Mouse (Mus musculus): ENCODE measurements around the gene Xirp1. TPM values are rescaled to one million over a fixed set of nuclear protein-coding genes. Genes with fewer than 3 reads are reported as not detected.
A peak's percentile ranks its signal among the peaks of the same experiment; 100 is the strongest.

Gene Xirp1
- polyA plus RNA-seq, 1 experiment from 2014 or later, result not detected

- no peaks in the 10 kb centered on the region for H3K9me3 ChIP-seq (replicated peaks; ENCODE audit: control insufficient read depth, low read length)
- H3K4me2 ChIP-seq (ENCODE audit: low read length), result no peak overlapping the region
- no peak overlapping the region for H3K9ac ChIP-seq (ENCODE audit: low read length)
- H3K4me3 ChIP-seq (ENCODE audit: low read depth, low read length), result no peak overlapping the region
- 0 out of 2 replicates have a peak, but pooled peaks cover 4% of the 10 kb centered on the region for H3K27me3 ChIP-seq (replicated peaks; ENCODE audit: control insufficient read depth, insufficient read depth, low read length)
- 81% methylated on average over 10 of the region's 10 CpGs for WGBS
- ATAC-seq (no peak), DNase-seq (ENCODE audit: low spot score) (no peak)
- no peak overlapping the region for H3K27ac ChIP-seq (ENCODE audit: low read depth, low read length)
- H3K36me3 ChIP-seq (ENCODE audit: control insufficient read depth, insufficient read depth, low read length), result no peaks in the 10 kb centered on the region
- H3K4me1 ChIP-seq (ENCODE audit: control insufficient read depth, insufficient read depth, low read length), result peaks cover 22% of the 10 kb centered on the region
Observed at GRCm38 (mm10) chr9:119985881-119986574, 37.4 kb downstream of the Xirp1 start.

- Histone ChIP-seq H3K27ac (ENCODE audit: low read depth, low read length) (no peak within 1 kb of the TSS), H3K4me2 (ENCODE audit: low read length) (peak within 1 kb of the TSS; percentile 92), H3K9ac (ENCODE audit: low read length) (peak within 1 kb of the TSS; percentile 66), H3K36me3 (ENCODE audit: control insufficient read depth, insufficient read depth, low read length) (no peaks in the 10 kb centered on the region), H3K9me3 (replicated peaks; ENCODE audit: control insufficient read depth, low read length) (no peaks in the 10 kb centered on the region), H3K27me3 (replicated peaks; ENCODE audit: control insufficient read depth, insufficient read depth, low read length) (0 out of 2 replicates have a peak, but pooled peaks cover 4% of the 10 kb centered on the region), H3K4me1 (ENCODE audit: control insufficient read depth, insufficient read depth, low read length) (peaks cover 23% of the 10 kb centered on the region), H3K4me3 (ENCODE audit: low read depth, low read length) (peak within 1 kb of the TSS; percentile 52)
- DNase-seq (ENCODE audit: low spot score), result no peak
- ATAC-seq, result no peak
- WGBS, result 11% methylated on average over 14 of the region's 14 CpGs
Observed at GRCm38 (mm10) chr9:119984536-119985011, 38.8 kb downstream of the Xirp1 start, which contains the start of gene Csrnp1. Csrnp1 (minus strand) TSS chr9:119984658.

- Histone ChIP-seq H3K9ac (ENCODE audit: low read length) (peak overlapping the region; percentile 66), H3K36me3 (ENCODE audit: control insufficient read depth, insufficient read depth, low read length) (no peaks in the 10 kb centered on the region), H3K4me2 (ENCODE audit: low read length) (peak overlapping the region; percentile 92), H3K27me3 (replicated peaks; ENCODE audit: control insufficient read depth, insufficient read depth, low read length) (0 out of 2 replicates have a peak, but pooled peaks cover 4% of the 10 kb centered on the region), H3K4me3 (ENCODE audit: low read depth, low read length) (peak overlapping the region; percentile 52), H3K4me1 (ENCODE audit: control insufficient read depth, insufficient read depth, low read length) (peaks cover 23% of the 10 kb centered on the region), H3K27ac (ENCODE audit: low read depth, low read length) (no peak overlapping the region), H3K9me3 (replicated peaks; ENCODE audit: control insufficient read depth, low read length) (no peaks in the 10 kb centered on the region)
- ATAC-seq, result peak; percentile 82
- peak; percentile 81 for DNase-seq (ENCODE audit: low spot score)
- WGBS, result 1% methylated on average over 59 of the region's 79 CpGs
Observed at GRCm38 (mm10) chr9:119983585-119984535, 39.5 kb downstream of the Xirp1 start.

- Histone ChIP-seq H3K9ac (ENCODE audit: low read length) (peak overlapping the region; percentile 66), H3K27me3 (replicated peaks; ENCODE audit: control insufficient read depth, insufficient read depth, low read length) (0 out of 2 replicates have a peak, but pooled peaks cover 4% of the 10 kb centered on the region), H3K4me2 (ENCODE audit: low read length) (peak overlapping the region; percentile 92), H3K36me3 (ENCODE audit: control insufficient read depth, insufficient read depth, low read length) (no peaks in the 10 kb centered on the region), H3K27ac (ENCODE audit: low read depth, low read length) (no peak overlapping the region), H3K4me3 (ENCODE audit: low read depth, low read length) (peak overlapping the region; percentile 52), H3K9me3 (replicated peaks; ENCODE audit: control insufficient read depth, low read length) (no peaks in the 10 kb centered on the region), H3K4me1 (ENCODE audit: control insufficient read depth, insufficient read depth, low read length) (peaks cover 25% of the 10 kb centered on the region)
- WGBS, result under 1% methylated on average over 40 of the region's 48 CpGs
- no peak for DNase-seq (ENCODE audit: low spot score)
- ATAC-seq, result no peak
Observed at GRCm38 (mm10) chr9:119982956-119983551, 40.3 kb downstream of the Xirp1 start.

GRCm38 (mm10) chr9:119982241-119982811 lies 41.1 kb downstream of the Xirp1 start:
- 4% methylated on average over 11 of the region's 11 CpGs for WGBS
- peaks cover 33% of the 10 kb centered on the region for H3K4me1 ChIP-seq (ENCODE audit: control insufficient read depth, insufficient read depth, low read length)

GRCm38 (mm10) chr9:119981183-119982179 lies 41.9 kb downstream of the Xirp1 start:
- Histone ChIP-seq H3K36me3 (ENCODE audit: control insufficient read depth, insufficient read depth, low read length) (no peaks in the 10 kb centered on the region), H3K9ac (ENCODE audit: low read length) (no peak overlapping the region; the same call in 1 of the 2 replicates)
- WGBS, result 3% methylated on average over 16 of the region's 16 CpGs

More at GRCm38 (mm10) chr9:119982241-119982811, 41.1 kb downstream of the Xirp1 start:
- Histone ChIP-seq H3K4me3 (ENCODE audit: low read depth, low read length) (peak overlapping the region; percentile 52), H3K9me3 (replicated peaks; ENCODE audit: control insufficient read depth, low read length) (no peaks in the 10 kb centered on the region), H3K9ac (ENCODE audit: low read length) (peak overlapping the region; percentile 66; the same call in 1 of the 2 replicates), H3K27ac (ENCODE audit: low read depth, low read length) (no peak overlapping the region; the same call in 1 of the 2 replicates), H3K36me3 (ENCODE audit: control insufficient read depth, insufficient read depth, low read length) (no peaks in the 10 kb centered on the region), H3K4me2 (ENCODE audit: low read length) (peak overlapping the region; percentile 92), H3K27me3 (replicated peaks; ENCODE audit: control insufficient read depth, insufficient read depth, low read length) (0 out of 2 replicates have a peak, but pooled peaks cover 4% of the 10 kb centered on the region)
- ATAC-seq, result peak; percentile 50
- DNase-seq (ENCODE audit: low spot score), result peak; percentile 64

GRCm38 (mm10) chr9:119980770-119981182 lies 42.6 kb downstream of the Xirp1 start:
- Histone ChIP-seq H3K9ac (ENCODE audit: low read length) (no peak overlapping the region), H3K4me1 (ENCODE audit: control insufficient read depth, insufficient read depth, low read length) (peaks cover 34% of the 10 kb centered on the region)
- DNase-seq (ENCODE audit: low spot score), result no peak

More at GRCm38 (mm10) chr9:119981183-119982179, 41.9 kb downstream of the Xirp1 start:
- peaks cover 34% of the 10 kb centered on the region for H3K4me1 ChIP-seq (ENCODE audit: control insufficient read depth, insufficient read depth, low read length)
- H3K4me2 ChIP-seq (ENCODE audit: low read length), result peak overlapping the region; percentile 92
- H3K27me3 ChIP-seq (replicated peaks; ENCODE audit: control insufficient read depth, insufficient read depth, low read length), result 0 out of 2 replicates have a peak, but pooled peaks cover 4% of the 10 kb centered on the region
- ATAC-seq, result peak; percentile 6; the same call in 1 of the 2 replicates
- DNase-seq (ENCODE audit: low spot score), result peak; percentile 74
- no peaks in the 10 kb centered on the region for H3K9me3 ChIP-seq (replicated peaks; ENCODE audit: control insufficient read depth, low read length)
- H3K27ac ChIP-seq (ENCODE audit: low read depth, low read length), result peak overlapping the region; percentile 65; the same call in 1 of the 2 replicates
- peak overlapping the region; percentile 2; the same call in 1 of the 2 replicates for H3K4me3 ChIP-seq (ENCODE audit: low read depth, low read length)

More at GRCm38 (mm10) chr9:119980770-119981182, 42.6 kb downstream of the Xirp1 start:
- no peak for ATAC-seq
- Histone ChIP-seq H3K4me3 (ENCODE audit: low read depth, low read length) (no peak overlapping the region), H3K36me3 (ENCODE audit: control insufficient read depth, insufficient read depth, low read length) (no peaks in the 10 kb centered on the region), H3K27ac (ENCODE audit: low read depth, low read length) (peak overlapping the region; percentile 65; the same call in 1 of the 2 replicates), H3K4me2 (ENCODE audit: low read length) (peak overlapping the region; percentile 92), H3K27me3 (replicated peaks; ENCODE audit: control insufficient read depth, insufficient read depth, low read length) (0 out of 2 replicates have a peak, but pooled peaks cover 4% of the 10 kb centered on the region), H3K9me3 (replicated peaks; ENCODE audit: control insufficient read depth, low read length) (no peaks in the 10 kb centered on the region)
- WGBS, result 5% methylated on average over 4 of the region's 4 CpGs

All from forebrain, embryonic 14.5 days (tissue).